Mouse (Mus musculus) liver, postnatal 0 days (tissue): ENCODE results near the gene Foxred1.

ENCODE experiments used
- CTCF ChIP-seq: sonication (generic); IDR thresholded peaks from 2 replicates; pipeline ENCODE4 v1.5.1; 2016; ENCODE audit warnings: antibody characterized with exemption, low read depth
- EP300 ChIP-seq: IDR thresholded peaks from 2 replicates; pipeline ENCODE4 v1.6.1; 2016; ENCODE audit warnings: antibody characterized with exemption, low read depth, mild to moderate bottlenecking

GRCm38 (mm10) chr9:35249476-35249875 lies 38.6 kb upstream of the Foxred1 start:
- no peak for TF ChIP-seq EP300
- no peak for TF ChIP-seq CTCF
